Mouse (Mus musculus): Measurements from ENCODE around the gene Olfr1046.
"Not testable (repeated sequence)": the region's sequence is repeated elsewhere in the genome, so short reads cannot be mapped to it uniquely, and the experiment has no call there.

The Olfr1046 gene

GRCm38 (mm10) chr2:86219214-86219613 lies at the start of gene Olfr1046:
Gene Olfr1046 (minus strand): TSS chr2:86219314.
- no peak for DNase-seq

GRCm38 (mm10) chr2:86258228-86258627 lies 39.1 kb upstream of the Olfr1046 start, which contains the start of gene Olfr1049:
Gene Olfr1049 (minus strand): TSS chr2:86258328.
- DNase-seq, result not testable (repeated sequence)

GRCm38 (mm10) chr2:86240189-86240588 lies 21.1 kb upstream of the Olfr1046 start, which contains the start of gene Olfr1048:
Gene Olfr1048 (minus strand): TSS chr2:86240289.
- no peak for DNase-seq

GRCm38 (mm10) chr2:86231301-86231700 lies 12.2 kb upstream of the Olfr1046 start, which contains the start of gene Olfr1047:
Gene Olfr1047 (minus strand): TSS chr2:86231401.
- DNase-seq, result no peak

- DNase-seq, result no peak
These were observed 16.2 kb downstream of the Olfr1046 start, which contains the start of gene Olfr1045 for GRCm38 (mm10) chr2:86202909-86203308. Gene Olfr1045 (minus strand): TSS chr2:86203009.

- DNase-seq, result no peak
These were observed 23.3 kb downstream of the Olfr1046 start for GRCm38 (mm10) chr2:86195863-86196262.

GRCm38 (mm10) chr2:86185583-86185982 lies 33.5 kb downstream of the Olfr1046 start, which contains the start of gene Olfr52:
Gene Olfr52 (minus strand): TSS chr2:86185683.
- DNase-seq, result no peak

- DNase-seq, result no peak
These were observed 39.2 kb downstream of the Olfr1046 start for GRCm38 (mm10) chr2:86179950-86180349.

GRCm38 (mm10) chr2:86177720-86178119 lies 41.4 kb downstream of the Olfr1046 start, which contains the start of gene Olfr1044:
Gene Olfr1044 (minus strand): TSS chr2:86177820.
- DNase-seq, result no peak

- not testable (repeated sequence) for DNase-seq
These were observed 43.7 kb downstream of the Olfr1046 start for GRCm38 (mm10) chr2:86175422-86175821.

- no peak for DNase-seq
These were observed 51.7 kb downstream of the Olfr1046 start, which contains the start of gene Olfr1043 for GRCm38 (mm10) chr2:86167422-86167821. Gene Olfr1043 (minus strand): TSS chr2:86167522.
